Mouse (Mus musculus) ovary, postnatal 14 days (tissue): ENCODE results near the gene 1700069L16Rik.

Source experiments
- DNase-seq: peaks from one replicate; pipeline ENCODE4 v3.0.0; 2022; ENCODE audit warnings: low spot score

Gene 1700069L16Rik

GRCm38 (mm10) chr5:113643107-113643848 lies 81.3 kb downstream of the 1700069L16Rik start:
- DNase-seq = no peak
